9 mouse cellular contexts compared by ENCODE assay signal in genomic region chr17:67133440-67134103, GRCm38 (mm10).
DNase-seq lines count a peak whose midpoint lies in the region; ATAC-seq and TF ChIP-seq lines count a peak whose summit lies in the region.
"Had no signal": no experiment of that assay in that cellular context is flagged by ENCODE, and none has a peak within 500 bp of the region (broad histone marks: within the 10 kb centered on the region; RNA-seq: fewer than 3 reads in every experiment).

No protein-coding gene starts in this region.

- TF ChIP-seq CTCF in hindbrain, postnatal 0 days (IDR thresholded peaks at IDR 0.05; ENCODE audit: low read depth), result no peak
- no peak for TF ChIP-seq CTCF in olfactory bulb, adult 2 months (IDR thresholded peaks at IDR 0.05; ENCODE audit: insufficient read depth, low read depth, low read length)

- 51% methylated on average over 13 of the region's 13 CpGs for WGBS in hindbrain, embryonic 13.5 days
- WGBS in hindbrain, embryonic 10.5 days, result 72% methylated on average over 13 of the region's 13 CpGs
- WGBS in hindbrain, postnatal 0 days, result 27% methylated on average over 13 of the region's 13 CpGs
- 13% methylated on average over 13 of the region's 13 CpGs for WGBS in olfactory bulb, adult 2 months

- H3K4me2 ChIP-seq in hindbrain, embryonic 13.5 days, result no peak overlapping the region
- no peak overlapping the region for H3K4me2 ChIP-seq in hindbrain, postnatal 0 days (ENCODE audit: low read depth, low read length)

- H3K4me3 ChIP-seq in hindbrain, embryonic 13.5 days, result no peak overlapping the region
- H3K4me3 ChIP-seq in hindbrain, embryonic 10.5 days, result no peak overlapping the region
- no peak overlapping the region for H3K4me3 ChIP-seq in hindbrain, postnatal 0 days (ENCODE audit: low read length)
- H3K4me3 ChIP-seq in olfactory bulb, adult 2 months (ENCODE audit: insufficient read depth, low read depth, low read length), result no peak overlapping the region
- H3K4me3 ChIP-seq: megakaryocyte, embryonic 14.5 days had no signal

- peak; percentile 77 for ATAC-seq in hindbrain, embryonic 13.5 days (ENCODE audit: low FRiP score)
- ATAC-seq in hindbrain, postnatal 0 days, result peak; percentile 90

- H3K36me3 ChIP-seq in hindbrain, embryonic 13.5 days, result no peaks in the 10 kb centered on the region
- no peaks in the 10 kb centered on the region for H3K36me3 ChIP-seq in hindbrain, embryonic 10.5 days
- no peaks in the 10 kb centered on the region for H3K36me3 ChIP-seq in hindbrain, postnatal 0 days (ENCODE audit: insufficient read depth, low read length)

- no peak for TF ChIP-seq POLR2A in olfactory bulb, adult 2 months (IDR thresholded peaks at IDR 0.05; ENCODE audit: insufficient read depth, low read depth, low read length)

- no peaks in the 10 kb centered on the region for H3K27me3 ChIP-seq in hindbrain, embryonic 13.5 days
- H3K27me3 ChIP-seq in hindbrain, embryonic 10.5 days (ENCODE audit: insufficient read depth, poor library complexity, severe bottlenecking), result no peaks in the 10 kb centered on the region
- no peaks in the 10 kb centered on the region for H3K27me3 ChIP-seq in hindbrain, postnatal 0 days (ENCODE audit: insufficient read depth, low read length)
- H3K27me3 ChIP-seq: megakaryocyte, embryonic 14.5 days had no signal

- H3K9me3 ChIP-seq in hindbrain, embryonic 13.5 days, result no peaks in the 10 kb centered on the region
- no peaks in the 10 kb centered on the region for H3K9me3 ChIP-seq in hindbrain, embryonic 10.5 days
- no peaks in the 10 kb centered on the region for H3K9me3 ChIP-seq in hindbrain, postnatal 0 days (ENCODE audit: low read length)

- peaks cover 16% of the 10 kb centered on the region for H3K4me1 ChIP-seq in hindbrain, embryonic 13.5 days (replicated peaks)
- peaks cover 2% of the 10 kb centered on the region; the same call in 1 of the 2 replicates for H3K4me1 ChIP-seq in hindbrain, embryonic 10.5 days (replicated peaks)
- H3K4me1 ChIP-seq in hindbrain, postnatal 0 days (ENCODE audit: insufficient read depth, low read length), result peaks cover 9% of the 10 kb centered on the region
- H3K4me1 ChIP-seq in olfactory bulb, adult 2 months (ENCODE audit: control insufficient read depth, insufficient read depth, low read length), result peaks cover 18% of the 10 kb centered on the region
- H3K4me1 ChIP-seq: megakaryocyte, embryonic 14.5 days had no signal

- no peak overlapping the region for H3K9ac ChIP-seq in hindbrain, embryonic 13.5 days
- H3K9ac ChIP-seq in hindbrain, postnatal 0 days (replicated peaks; ENCODE audit: low read length), result no peak overlapping the region

- intact Hi-C loops in gastrocnemius, postnatal 14 days (cut with DNase I; ENCODE audit: low total_unique reads), result no loop called here
- intact Hi-C loops in left cerebral cortex, postnatal 4 days (cut with DNase I), result no loop called here

- peak overlapping the region; percentile 64; the same call in 1 of the 2 replicates for H3K27ac ChIP-seq in hindbrain, embryonic 13.5 days
- H3K27ac ChIP-seq in hindbrain, embryonic 10.5 days, result no peak overlapping the region
- H3K27ac ChIP-seq in hindbrain, postnatal 0 days, result peak overlapping the region; percentile 54
- H3K27ac ChIP-seq in olfactory bulb, adult 2 months (ENCODE audit: insufficient read depth, low read depth, low read length), result peak overlapping the region; percentile 77

- DNase-seq in hindbrain, embryonic 10.5 days (ENCODE audit: low spot score), result no peak
- DNase-seq in cerebellum, postnatal 10 days, result peak; percentile 82 to 86
- DNase-seq in gastrocnemius, postnatal 14 days, result peak; percentile 46
- peak; percentile 79 for DNase-seq in hindbrain, postnatal 0 days (ENCODE audit: low spot score)
- peak; percentile 67 for DNase-seq in left cerebral cortex, postnatal 4 days
- no peak for DNase-seq in thymus, postnatal 25 days

Comparison
In these comparisons a context has a peak if more than half of its experiments do, and no peak if none do; other contexts are left out.
1. DNase-seq: peak in cerebellum, postnatal 10 days (2 of 2), gastrocnemius, postnatal 14 days (single experiment), hindbrain, postnatal 0 days (single experiment) and left cerebral cortex, postnatal 4 days (single experiment); none in hindbrain, embryonic 10.5 days (single experiment) and thymus, postnatal 25 days (single experiment).